Mouse (Mus musculus) embryonic facial prominence, embryonic 10.5 days (tissue): ENCODE data around the gene Clasrp. TPM values are rescaled to one million over a fixed set of nuclear protein-coding genes. Genes with fewer than 3 reads are reported as not detected.
A peak's percentile ranks its signal among the peaks of the same experiment; 100 is the strongest.

Source experiments
- DNase-seq: peaks from one replicate; pipeline ENCODE4 v3.0.0-alpha.2; 2017; ENCODE audit warnings: low spot score
- H3K27ac ChIP-seq: fragments of 300-500 bp; sonication (generic); replicated peaks from 2 replicates; pipeline ENCODE4 v1.5.1; 2016; ENCODE audit warnings: mild to moderate bottlenecking
- H3K27me3 ChIP-seq: fragments of 300-500 bp; sonication (generic); replicated peaks from 2 replicates; pipeline ENCODE4 v1.6.1; 2016; ENCODE audit warnings: low read depth, mild to moderate bottlenecking; ENCODE audit not compliant: poor library complexity, severe bottlenecking
- H3K36me3 ChIP-seq: fragments of 300-500 bp; sonication (generic); replicated peaks from 2 replicates; pipeline ENCODE4 v1.6.1; 2016; ENCODE audit warnings: mild to moderate bottlenecking, moderate library complexity
- H3K4me1 ChIP-seq: fragments of 300-500 bp; sonication (generic); 2 replicates; pipeline ENCODE4 v1.6.1; 2016
- H3K4me3 ChIP-seq: fragments of 300-500 bp; sonication (generic); 2 replicates; pipeline ENCODE4 v1.5.1; 2016; ENCODE audit warnings: mild to moderate bottlenecking, moderate library complexity
- H3K9me3 ChIP-seq: fragments of 300-500 bp; sonication (generic); 2 replicates; pipeline ENCODE4 v1.6.1; 2016; ENCODE audit warnings: mild to moderate bottlenecking
- WGBS: fragments of 180-500 bp; shearing (Covaris S2); methylation state at CpG from one replicate; pipeline ENCODE4 v1.1.7; 2016; 5-methylcytosine and 5-hydroxymethylcytosine counted together
- polyA plus RNA-seq: library from polyadenylated mRNA; unstranded; fragments of >200 nt; fragmentation: Nextera tagmentation; extraction: Ambion mirVana; gene quantifications from 2 replicates; pipeline ENCODE4 v1.2.1, GENCODE M21; 2016

The Clasrp gene
- 58.0 and 58.9 TPM in 2 replicates for polyA plus RNA-seq

DNA sequence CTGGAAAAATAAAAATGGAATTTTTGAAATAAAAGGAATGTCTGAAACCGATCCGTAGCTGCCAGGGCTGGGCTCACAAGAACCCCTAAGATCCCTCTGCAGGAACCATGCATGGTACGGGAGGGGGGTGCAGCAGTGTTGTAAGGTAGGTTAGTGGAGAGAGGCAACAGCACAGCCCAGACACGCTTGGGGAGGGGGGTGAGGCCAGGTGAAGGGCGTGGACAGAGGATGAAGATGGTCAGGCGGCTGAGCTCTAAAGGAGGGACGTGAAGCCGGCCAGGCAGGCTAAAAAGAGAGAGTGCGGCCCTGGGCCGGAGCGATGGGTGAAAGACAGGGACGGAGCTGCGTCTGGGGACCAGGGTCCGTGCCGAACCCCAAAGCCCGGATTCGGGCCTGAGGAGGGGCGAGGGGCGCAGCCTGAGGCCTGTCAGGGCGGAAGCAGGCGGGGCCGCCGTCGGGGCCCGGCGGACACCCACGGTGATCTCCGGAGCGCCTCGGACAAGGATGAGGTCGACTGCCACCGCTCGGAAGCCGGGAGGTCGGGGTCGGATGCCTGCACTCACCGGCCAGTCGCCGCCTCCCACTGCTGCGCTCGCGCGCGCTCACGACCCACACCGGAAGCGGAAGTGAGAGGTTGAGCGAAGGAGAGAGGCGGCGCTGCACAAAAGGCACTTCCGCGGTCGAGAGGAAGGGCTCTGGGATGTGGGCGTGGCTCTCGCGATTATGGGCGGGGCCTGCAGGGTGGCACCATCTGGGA, at the start of gene Clasrp:
Gene Clasrp, minus strand, starts transcription at position 638 of the 757 bp plus-strand sequence.
- DNase-seq = peak; percentile 96
- Histone ChIP-seq H3K36me3 (peaks cover 37% of the 10 kb centered on the region), H3K4me3 (peak within 1 kb of the TSS; percentile 100), H3K27ac (peak within 1 kb of the TSS; percentile 95), H3K9me3 (no peaks in the 10 kb centered on the region), H3K4me1 (peaks cover 24% of the 10 kb centered on the region), H3K27me3 (no peaks in the 10 kb centered on the region)
- 2% methylated on average over 57 of the region's 57 CpGs for WGBS

DNA sequence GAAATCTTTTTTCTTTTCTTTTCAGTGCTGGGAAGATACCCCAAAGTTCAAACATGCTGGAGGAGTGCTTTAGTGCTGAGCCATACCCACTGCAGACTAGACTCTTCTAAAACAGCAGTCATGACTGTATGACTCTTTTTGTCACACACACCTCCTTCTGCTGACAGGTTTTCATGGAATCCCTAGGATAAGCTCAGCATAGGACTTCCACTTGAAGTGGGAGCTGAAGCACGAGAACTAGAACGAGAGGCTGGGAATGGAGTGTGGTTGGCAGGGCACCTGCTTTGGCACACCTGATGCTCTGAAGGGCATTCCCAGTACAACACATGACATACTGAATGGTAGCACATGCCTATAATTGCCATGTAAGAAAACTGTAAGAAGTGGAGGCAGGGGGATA, 48.3 kb upstream of the Clasrp start:
- Histone ChIP-seq H3K4me1 (no peaks in the 10 kb centered on the region), H3K36me3 (peaks cover 99% of the 10 kb centered on the region), H3K27me3 (no peaks in the 10 kb centered on the region), H3K9me3 (no peaks in the 10 kb centered on the region), H3K4me3 (no peak overlapping the region), H3K27ac (no peak overlapping the region)
- WGBS = 98% methylated on average over 2 of the region's 2 CpGs
- no peak for DNase-seq

DNA sequence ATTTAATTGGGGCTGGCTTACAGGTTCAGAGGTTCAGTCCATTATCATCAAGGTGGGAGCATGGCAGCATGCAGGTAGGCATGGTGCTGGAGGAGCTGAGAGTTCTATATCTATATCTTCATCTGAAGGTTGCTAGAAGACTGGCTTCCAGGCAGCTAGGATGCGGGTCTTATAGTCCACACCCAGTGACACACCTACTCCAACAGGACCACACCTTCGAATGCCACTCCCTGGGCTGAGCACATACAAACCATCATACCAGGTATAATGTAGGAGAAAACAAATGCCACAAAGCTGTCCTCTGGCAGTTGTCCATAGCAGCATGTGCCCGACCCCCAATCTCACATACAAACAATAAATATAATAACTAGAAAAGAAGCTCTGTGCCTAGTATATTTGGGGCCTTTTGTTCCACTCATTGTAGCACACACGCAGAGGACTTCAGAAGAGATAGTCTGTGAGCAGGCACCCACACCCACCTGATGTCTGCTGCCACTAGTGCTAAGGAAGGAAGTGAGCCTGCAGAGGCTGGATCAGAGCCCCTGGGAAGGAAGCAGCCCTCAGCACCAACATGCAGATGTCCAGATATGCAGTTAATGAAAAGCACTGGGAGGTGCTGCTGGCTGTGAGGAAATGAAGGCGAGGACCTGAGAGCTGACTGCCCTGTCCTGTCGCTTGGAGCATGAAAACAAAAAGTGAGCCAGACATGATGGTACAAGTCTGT, 46.9 kb upstream of the Clasrp start:
- Histone ChIP-seq H3K4me1 (no peaks in the 10 kb centered on the region), H3K36me3 (peaks cover 99% of the 10 kb centered on the region), H3K9me3 (no peaks in the 10 kb centered on the region), H3K4me3 (no peak overlapping the region), H3K27me3 (no peaks in the 10 kb centered on the region), H3K27ac (no peak overlapping the region)
- 92% methylated on average over 6 of the region's 6 CpGs for WGBS
- no peak for DNase-seq

DNA sequence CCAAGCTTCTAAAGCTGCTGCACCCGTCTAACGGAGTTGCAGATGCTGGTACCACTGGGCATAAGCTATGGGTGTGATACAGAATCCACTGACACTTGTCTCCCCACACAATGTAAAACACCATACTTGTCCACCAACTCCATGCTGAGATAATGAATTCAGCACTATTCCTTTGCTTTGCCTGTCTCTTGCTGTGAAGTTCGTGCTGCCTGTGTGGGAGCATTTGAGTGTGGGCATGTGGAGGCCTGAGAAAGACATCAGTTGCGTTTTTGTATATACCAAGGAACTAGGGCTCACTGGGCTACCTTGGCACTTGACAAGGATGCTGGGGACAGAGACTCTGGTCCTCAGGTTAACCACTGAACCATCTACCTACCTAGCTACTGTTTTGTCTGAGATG, 36.9 kb upstream of the Clasrp start:
- Histone ChIP-seq H3K27me3 (no peaks in the 10 kb centered on the region), H3K36me3 (peaks cover 100% of the 10 kb centered on the region), H3K27ac (no peak overlapping the region), H3K9me3 (no peaks in the 10 kb centered on the region), H3K4me1 (no peaks in the 10 kb centered on the region), H3K4me3 (no peak overlapping the region)
- 93% methylated on average over 4 of the region's 4 CpGs for WGBS
- no peak for DNase-seq

DNA sequence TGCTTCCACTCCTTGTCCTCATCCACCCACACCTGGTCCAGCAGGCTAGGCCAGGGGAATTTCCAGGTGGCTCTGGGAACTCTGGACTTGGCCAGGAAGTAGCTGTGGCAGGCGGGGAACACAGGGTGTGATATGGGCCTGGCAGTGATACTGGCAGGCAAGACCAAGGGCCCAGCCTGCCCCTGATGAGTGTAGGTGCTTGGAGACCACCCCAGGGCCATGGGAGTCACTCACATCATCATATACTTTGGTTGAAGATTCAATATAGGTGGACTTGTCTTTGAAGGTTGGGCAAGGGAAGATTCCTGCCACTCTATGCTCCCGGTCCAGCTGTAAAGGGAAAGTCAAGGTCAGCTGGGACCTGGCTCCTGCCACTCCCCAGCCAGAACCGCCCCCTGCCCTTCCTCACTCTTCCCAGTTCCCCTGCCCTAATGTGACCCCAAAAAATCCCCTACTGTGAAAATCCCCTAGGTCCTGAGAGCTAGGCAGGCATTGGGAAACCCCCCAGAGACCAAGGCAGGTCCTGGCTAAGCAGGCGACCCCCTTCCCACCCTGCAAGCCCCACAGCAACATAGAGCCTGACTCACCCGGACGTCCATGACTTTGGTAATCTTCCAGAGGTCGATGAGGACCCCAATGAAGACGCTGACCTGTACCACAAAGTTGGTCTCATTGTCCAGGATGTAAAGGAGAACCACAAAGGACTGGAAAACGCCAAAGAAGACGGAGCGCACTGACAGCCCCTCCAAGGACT, 31.0 kb upstream of the Clasrp start:
- 89% methylated on average over 11 of the region's 11 CpGs for WGBS
- no peak for DNase-seq
- Histone ChIP-seq H3K4me3 (no peak overlapping the region), H3K27me3 (no peaks in the 10 kb centered on the region), H3K36me3 (peaks cover 86% of the 10 kb centered on the region), H3K4me1 (no peaks in the 10 kb centered on the region), H3K9me3 (no peaks in the 10 kb centered on the region), H3K27ac (no peak overlapping the region)

DNA sequence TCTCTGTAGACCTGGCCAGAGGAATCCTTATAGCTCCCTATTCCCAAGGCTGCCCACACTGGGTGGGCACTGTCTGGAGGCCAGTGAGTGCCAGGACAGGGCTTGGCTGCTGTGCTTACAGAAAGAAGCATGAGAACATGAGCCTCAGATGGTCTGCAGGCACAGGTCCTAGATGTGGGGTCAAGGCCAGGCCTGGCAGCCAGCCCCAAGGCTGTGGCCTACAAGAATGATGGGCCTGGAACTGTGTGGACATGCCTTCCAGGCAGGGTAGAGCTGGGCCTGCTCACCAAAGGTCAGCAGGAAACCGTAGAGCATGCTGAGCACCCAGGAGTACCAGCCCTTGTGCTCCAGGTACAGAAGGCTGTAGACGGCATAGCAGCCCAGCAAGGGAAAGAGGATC, 30.3 kb upstream of the Clasrp start:
- DNase-seq = no peak
- peaks cover 79% of the 10 kb centered on the region for H3K36me3 ChIP-seq
- 95% methylated on average over 2 of the region's 2 CpGs for WGBS

DNA sequence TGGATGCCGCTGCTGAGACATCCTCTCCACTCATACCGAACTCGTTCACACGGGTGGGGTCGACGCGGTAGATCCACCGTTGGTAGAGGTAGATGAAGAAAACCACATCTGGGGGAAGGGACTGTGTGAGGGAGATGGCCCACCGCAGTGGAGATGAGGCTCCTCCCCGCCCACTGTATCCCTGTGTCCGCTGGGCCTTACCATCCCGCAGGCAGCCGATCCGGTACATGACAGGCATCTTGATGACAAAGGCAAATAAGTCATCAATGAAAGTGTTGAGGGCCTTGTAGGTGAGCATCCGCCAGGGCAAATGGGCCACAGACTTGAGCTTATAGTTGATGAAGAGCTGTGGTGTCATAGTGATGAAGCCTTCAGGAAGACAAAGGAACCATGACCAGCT, 29.6 kb upstream of the Clasrp start:
- H3K27ac ChIP-seq = no peak overlapping the region
- peaks cover 72% of the 10 kb centered on the region for H3K36me3 ChIP-seq
- no peak for DNase-seq
- H3K9me3 ChIP-seq = no peaks in the 10 kb centered on the region
- H3K27me3 ChIP-seq = no peaks in the 10 kb centered on the region
- WGBS = 92% methylated on average over 15 of the region's 15 CpGs
- no peak overlapping the region for H3K4me3 ChIP-seq
- peaks cover 8% of the 10 kb centered on the region; the same call in 1 of the 2 replicates for H3K4me1 ChIP-seq

More for the DNA sequence above, 30.3 kb upstream of the Clasrp start:
- Histone ChIP-seq H3K27me3 (no peaks in the 10 kb centered on the region), H3K9me3 (no peaks in the 10 kb centered on the region), H3K4me1 (peaks cover 3% of the 10 kb centered on the region; the same call in 1 of the 2 replicates), H3K4me3 (no peak overlapping the region), H3K27ac (no peak overlapping the region)

DNA sequence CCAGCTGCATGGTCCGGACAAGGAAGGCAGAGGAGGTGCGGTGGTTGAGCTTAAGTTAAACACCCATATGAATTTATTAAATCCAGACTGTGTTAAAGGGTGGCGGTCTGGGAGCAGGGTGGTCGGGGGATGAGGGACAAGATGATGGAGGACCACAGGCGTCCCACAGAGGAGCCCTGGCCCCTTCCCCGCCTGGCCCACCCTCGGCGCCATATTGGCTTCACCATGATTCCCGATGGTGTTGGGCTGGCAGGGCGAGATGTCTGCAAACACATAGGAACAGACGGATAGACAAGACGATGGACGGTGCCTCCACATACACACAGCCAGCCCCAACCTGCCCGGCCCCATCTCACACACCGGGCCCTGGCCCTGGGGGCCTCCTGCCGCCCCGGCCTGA, 28.9 kb upstream of the Clasrp start:
- H3K36me3 ChIP-seq = peaks cover 65% of the 10 kb centered on the region
- 93% methylated on average over 17 of the region's 17 CpGs for WGBS
- no peak for DNase-seq
- H3K4me1 ChIP-seq = peaks cover 14% of the 10 kb centered on the region
- no peak overlapping the region for H3K27ac ChIP-seq
- no peaks in the 10 kb centered on the region for H3K9me3 ChIP-seq
- no peak overlapping the region for H3K4me3 ChIP-seq
- H3K27me3 ChIP-seq = no peaks in the 10 kb centered on the region

DNA sequence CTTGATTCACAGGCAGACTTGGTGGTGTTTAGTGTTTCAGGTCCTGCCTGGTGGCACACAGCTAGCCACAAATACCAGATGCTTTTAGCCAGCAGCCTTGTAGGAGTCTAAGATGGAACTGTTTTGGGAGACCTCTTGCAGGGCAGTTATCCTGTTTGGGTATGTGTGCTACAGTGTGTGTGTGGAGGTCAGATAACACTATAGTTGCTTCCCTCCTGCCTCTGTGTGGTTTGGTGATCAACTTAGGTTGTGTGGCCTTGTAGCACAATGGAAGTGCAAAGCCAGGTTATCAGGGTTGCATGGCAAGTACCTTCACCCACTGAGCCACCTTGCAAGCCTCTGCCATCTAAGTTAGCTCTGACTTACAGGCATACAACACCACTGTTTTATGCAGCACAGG, 28.4 kb upstream of the Clasrp start:
- Histone ChIP-seq H3K4me1 (peaks cover 15% of the 10 kb centered on the region), H3K36me3 (peaks cover 61% of the 10 kb centered on the region), H3K27me3 (no peaks in the 10 kb centered on the region), H3K27ac (no peak overlapping the region), H3K4me3 (no peak overlapping the region; the same call in 1 of the 2 replicates), H3K9me3 (no peaks in the 10 kb centered on the region)
- DNase-seq = no peak

DNA sequence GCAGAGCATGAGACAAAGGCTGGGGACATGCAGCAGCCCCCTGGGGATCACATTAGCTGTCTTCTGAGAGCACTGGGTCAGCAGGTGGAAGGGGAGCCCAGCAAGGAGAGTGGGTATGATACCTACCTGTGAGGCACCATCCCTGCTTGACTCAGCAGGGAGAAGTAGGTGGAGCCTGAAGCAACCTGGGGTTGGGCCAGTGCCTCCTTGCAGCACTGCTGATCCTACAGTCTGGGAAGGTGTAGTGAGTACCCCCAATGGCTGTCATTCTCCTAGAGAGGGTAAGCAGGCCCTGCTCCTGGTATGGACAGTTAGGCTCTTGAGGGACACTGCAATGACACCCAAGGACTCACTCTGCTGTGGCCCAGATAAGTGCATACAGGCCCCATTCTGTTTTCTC, 28.0 kb upstream of the Clasrp start:
- no peak for DNase-seq
- Histone ChIP-seq H3K27ac (no peak overlapping the region), H3K4me3 (no peak overlapping the region; the same call in 1 of the 2 replicates), H3K4me1 (peaks cover 15% of the 10 kb centered on the region), H3K36me3 (peaks cover 56% of the 10 kb centered on the region), H3K27me3 (no peaks in the 10 kb centered on the region), H3K9me3 (no peaks in the 10 kb centered on the region)

DNA sequence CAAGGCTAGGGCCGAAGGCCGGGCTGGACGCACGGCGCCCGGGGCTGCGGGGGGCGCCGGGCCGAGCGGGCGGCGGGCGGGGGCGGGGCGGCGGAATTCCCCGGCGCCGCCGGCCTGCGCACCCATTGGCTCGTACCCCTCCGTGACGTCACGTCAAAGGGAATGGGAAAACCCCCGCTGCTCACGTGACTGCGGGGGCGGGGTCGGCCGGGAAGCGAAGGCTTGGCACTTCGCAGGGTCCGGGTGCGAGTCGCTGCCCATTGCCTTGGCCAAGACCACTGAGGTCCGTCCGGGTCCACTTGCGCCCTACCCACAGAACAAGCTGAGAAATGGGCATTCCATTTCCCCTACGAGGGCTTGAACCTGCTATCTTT, 25.1 kb upstream of the Clasrp start, which contains the start of gene Relb:
Gene Relb, minus strand, starts transcription at position 78 of the 374 bp plus-strand sequence.
- peak within 1 kb of the TSS; percentile 75 for H3K27ac ChIP-seq

DNA sequence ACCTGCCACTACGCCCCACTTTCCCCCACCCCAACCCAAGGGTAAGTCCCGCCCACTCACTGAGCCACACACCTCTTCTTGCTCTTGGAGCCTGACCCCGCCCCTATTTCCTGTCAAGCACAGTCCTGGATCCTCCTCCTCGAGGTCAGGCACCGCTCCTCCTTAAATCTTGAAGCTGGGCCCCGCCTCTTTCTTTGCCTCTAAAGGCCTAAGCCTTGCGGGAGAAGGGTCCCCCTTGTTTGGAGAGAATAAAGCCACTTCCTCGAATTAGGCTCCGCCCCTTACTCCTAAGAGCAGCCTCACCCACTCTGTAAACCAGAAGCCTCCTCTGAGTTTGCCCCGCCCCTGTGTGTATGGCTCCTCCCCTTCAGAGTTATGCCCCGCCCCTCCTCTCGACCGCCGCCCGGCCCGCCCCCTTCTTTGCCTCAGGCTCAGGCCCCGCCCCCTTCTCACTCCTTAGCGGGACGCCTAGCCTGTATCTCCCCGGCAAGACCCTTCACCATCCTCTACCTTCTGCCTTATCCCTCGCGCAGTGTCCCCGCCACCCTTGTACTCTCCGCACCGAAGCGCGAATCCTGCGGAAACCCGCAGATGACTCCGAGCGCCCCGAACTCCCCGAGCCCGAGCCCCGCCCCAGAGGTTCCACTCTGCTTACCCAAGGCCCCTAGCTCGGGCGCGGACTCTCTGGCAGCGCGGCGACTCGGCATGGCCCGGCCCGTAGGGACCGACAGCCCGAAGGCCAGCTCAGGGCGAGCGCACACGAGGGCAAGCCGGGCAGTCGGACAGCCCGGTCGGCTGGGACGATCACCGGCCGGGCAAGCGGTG, 24.5 kb upstream of the Clasrp start:
- H3K27ac ChIP-seq = peak overlapping the region; percentile 75
- 2% methylated on average over 57 of the region's 57 CpGs for WGBS
- peak overlapping the region; percentile 78 for H3K4me3 ChIP-seq
- DNase-seq = peak; percentile 94
- H3K9me3 ChIP-seq = no peaks in the 10 kb centered on the region
- H3K27me3 ChIP-seq = no peaks in the 10 kb centered on the region
- H3K4me1 ChIP-seq = peaks cover 15% of the 10 kb centered on the region
- H3K36me3 ChIP-seq = peaks cover 21% of the 10 kb centered on the region

More for the DNA sequence above, 25.1 kb upstream of the Clasrp start, which contains the start of gene Relb:
- no peaks in the 10 kb centered on the region for H3K9me3 ChIP-seq
- peaks cover 15% of the 10 kb centered on the region for H3K4me1 ChIP-seq
- peak; percentile 93 for DNase-seq
- H3K36me3 ChIP-seq = peaks cover 27% of the 10 kb centered on the region
- peak within 1 kb of the TSS; percentile 78 for H3K4me3 ChIP-seq
- under 1% methylated on average over 41 of the region's 41 CpGs for WGBS
- H3K27me3 ChIP-seq = no peaks in the 10 kb centered on the region
